Mouse (Mus musculus) testis, adult 2 months (tissue): ENCODE measurements at regions not wholly inside any gene's neighbourhood (a gene's known extent, or its start where the extent isn't known, plus 50 kb on each side); places are given as distances from the start of the nearest gene placed in this dataset.

Source experiments
- CTCF ChIP-seq: fragments of 200-500 bp; IDR thresholded peaks from 2 replicates; pipeline ENCODE4 v1.5.1; 2012; ENCODE audit warnings: low read depth, mild to moderate bottlenecking, inconsistent platforms, low read length, moderate library complexity; ENCODE audit not compliant: control insufficient read depth, insufficient read depth, insufficient replicate concordance
- POLR2A ChIP-seq: fragments of 200-500 bp; IDR thresholded peaks from 2 replicates; pipeline ENCODE4 v1.6.1; 2012; ENCODE audit warnings: low read depth, mild to moderate bottlenecking, inconsistent platforms, low read length, moderate library complexity; ENCODE audit not compliant: control insufficient read depth

DNA sequence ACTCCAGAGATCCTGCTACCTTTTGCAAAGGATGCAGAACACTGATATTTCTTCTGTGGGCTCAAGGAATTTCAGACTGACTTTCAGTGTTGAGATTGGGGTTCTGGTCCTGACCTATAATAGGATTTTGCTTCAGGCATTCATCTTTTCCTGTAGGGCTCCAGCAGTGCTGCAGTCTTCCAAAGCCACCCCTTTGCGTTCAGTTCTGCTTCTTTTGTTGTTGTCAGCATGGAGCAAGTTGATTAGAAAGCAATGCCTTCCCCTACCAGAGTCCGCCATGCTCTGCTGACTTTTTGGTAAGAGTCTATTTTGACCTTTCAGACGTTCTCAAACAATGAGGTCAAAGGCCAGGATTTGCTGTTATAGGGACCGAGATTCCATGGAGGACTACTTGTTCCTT lies 297.0 kb downstream of the Impad1 start:
- no peak for TF ChIP-seq POLR2A
- TF ChIP-seq CTCF = no peak
